Mouse (Mus musculus): ENCODE data around the gene Rnf216. TPM values are rescaled to one million over a fixed set of nuclear protein-coding genes. Genes with fewer than 3 reads are reported as not detected.

The Rnf216 gene
- polyA plus RNA-seq, 1 experiment from 2014 or later: 49.5 TPM

GRCm38 (mm10) chr5:143031681-143032080 is 81.1 kb downstream of the Rnf216 start:
- no peak overlapping the region for H3K4me2 ChIP-seq (replicated peaks; ENCODE audit: low read depth, low read length)
- H3K4me1 ChIP-seq (replicated peaks; ENCODE audit: control insufficient read depth, insufficient read depth, low read length): no peaks in the 10 kb centered on the region; the same call in 1 of the 2 replicates
- H3K36me3 ChIP-seq (ENCODE audit: control insufficient read depth, insufficient read depth, low read length): no peaks in the 10 kb centered on the region
- H3K9ac ChIP-seq (ENCODE audit: low read depth, low read length): no peak overlapping the region
- no peak overlapping the region for H3K27ac ChIP-seq (ENCODE audit: low read depth, low read length)
- no peaks in the 10 kb centered on the region for H3K9me3 ChIP-seq (ENCODE audit: control insufficient read depth, low read length)
- H3K4me3 ChIP-seq (ENCODE audit: low read depth, low read length): no peak overlapping the region
- ATAC-seq (ENCODE audit: low FRiP score): no peak
- H3K27me3 ChIP-seq (ENCODE audit: control insufficient read depth, insufficient read depth, low read length): no peaks in the 10 kb centered on the region
- 44% methylated on average over 7 of the region's 7 CpGs for WGBS
- no peak for DNase-seq (ENCODE audit: low spot score)

GRCm38 (mm10) chr5:143031193-143031592 is 81.6 kb downstream of the Rnf216 start:
- Histone ChIP-seq H3K36me3 (ENCODE audit: control insufficient read depth, insufficient read depth, low read length) (no peaks in the 10 kb centered on the region), H3K27me3 (ENCODE audit: control insufficient read depth, insufficient read depth, low read length) (no peaks in the 10 kb centered on the region), H3K4me3 (ENCODE audit: low read depth, low read length) (no peak overlapping the region), H3K9ac (ENCODE audit: low read depth, low read length) (no peak overlapping the region), H3K27ac (ENCODE audit: low read depth, low read length) (no peak overlapping the region), H3K4me2 (replicated peaks; ENCODE audit: low read depth, low read length) (no peak overlapping the region), H3K4me1 (replicated peaks; ENCODE audit: control insufficient read depth, insufficient read depth, low read length) (no peaks in the 10 kb centered on the region; the same call in 1 of the 2 replicates), H3K9me3 (ENCODE audit: control insufficient read depth, low read length) (no peaks in the 10 kb centered on the region)
- DNase-seq (ENCODE audit: low spot score): no peak
- WGBS: 36% methylated on average over 4 of the region's 4 CpGs
- ATAC-seq (ENCODE audit: low FRiP score): no peak

GRCm38 (mm10) chr5:143023887-143024286 is 88.9 kb downstream of the Rnf216 start:
- H3K27me3 ChIP-seq (ENCODE audit: control insufficient read depth, insufficient read depth, low read length): no peaks in the 10 kb centered on the region
- H3K4me2 ChIP-seq (replicated peaks; ENCODE audit: low read depth, low read length): no peak overlapping the region
- H3K27ac ChIP-seq (ENCODE audit: low read depth, low read length): no peak overlapping the region
- ATAC-seq (ENCODE audit: low FRiP score): no peak
- DNase-seq (ENCODE audit: low spot score): no peak
- no peak overlapping the region for H3K9ac ChIP-seq (ENCODE audit: low read depth, low read length)
- 96% methylated on average over 2 of the region's 2 CpGs for WGBS
- no peaks in the 10 kb centered on the region for H3K9me3 ChIP-seq (ENCODE audit: control insufficient read depth, low read length)
- no peaks in the 10 kb centered on the region for H3K4me1 ChIP-seq (replicated peaks; ENCODE audit: control insufficient read depth, insufficient read depth, low read length)
- H3K4me3 ChIP-seq (ENCODE audit: low read depth, low read length): no peak overlapping the region
- H3K36me3 ChIP-seq (ENCODE audit: control insufficient read depth, insufficient read depth, low read length): no peaks in the 10 kb centered on the region

GRCm38 (mm10) chr5:143022956-143023355 is 89.8 kb downstream of the Rnf216 start:
- H3K9ac ChIP-seq (ENCODE audit: low read depth, low read length): no peak overlapping the region
- 85% methylated on average over 1 of the region's 1 CpGs for WGBS
- ATAC-seq (ENCODE audit: low FRiP score) (no peak), DNase-seq (ENCODE audit: low spot score) (no peak)
- H3K27ac ChIP-seq (ENCODE audit: low read depth, low read length): no peak overlapping the region
- no peak overlapping the region for H3K4me2 ChIP-seq (replicated peaks; ENCODE audit: low read depth, low read length)
- no peaks in the 10 kb centered on the region for H3K27me3 ChIP-seq (ENCODE audit: control insufficient read depth, insufficient read depth, low read length)
- H3K4me1 ChIP-seq (replicated peaks; ENCODE audit: control insufficient read depth, insufficient read depth, low read length): no peaks in the 10 kb centered on the region
- no peaks in the 10 kb centered on the region for H3K9me3 ChIP-seq (ENCODE audit: control insufficient read depth, low read length)
- no peak overlapping the region for H3K4me3 ChIP-seq (ENCODE audit: low read depth, low read length)
- no peaks in the 10 kb centered on the region for H3K36me3 ChIP-seq (ENCODE audit: control insufficient read depth, insufficient read depth, low read length)

- H3K27ac ChIP-seq (ENCODE audit: low read depth, low read length): no peak overlapping the region
- no peaks in the 10 kb centered on the region for H3K9me3 ChIP-seq (ENCODE audit: control insufficient read depth, low read length)
- 88% methylated on average over 5 of the region's 5 CpGs for WGBS
- H3K4me3 ChIP-seq (ENCODE audit: low read depth, low read length): no peak overlapping the region
- H3K36me3 ChIP-seq (ENCODE audit: control insufficient read depth, insufficient read depth, low read length): peaks cover 14% of the 10 kb centered on the region; the same call in 1 of the 2 replicates
- DNase-seq (ENCODE audit: low spot score) (no peak), ATAC-seq (ENCODE audit: low FRiP score) (no peak)
- no peak overlapping the region for H3K9ac ChIP-seq (ENCODE audit: low read depth, low read length)
- H3K27me3 ChIP-seq (ENCODE audit: control insufficient read depth, insufficient read depth, low read length): no peaks in the 10 kb centered on the region
- no peaks in the 10 kb centered on the region for H3K4me1 ChIP-seq (replicated peaks; ENCODE audit: control insufficient read depth, insufficient read depth, low read length)
- no peak overlapping the region for H3K4me2 ChIP-seq (replicated peaks; ENCODE audit: low read depth, low read length)
Observed at GRCm38 (mm10) chr5:143017401-143017800, 95.4 kb downstream of the Rnf216 start.

- H3K36me3 ChIP-seq (ENCODE audit: control insufficient read depth, insufficient read depth, low read length): peaks cover 9% of the 10 kb centered on the region; the same call in 1 of the 2 replicates
- H3K4me2 ChIP-seq (replicated peaks; ENCODE audit: low read depth, low read length): no peak overlapping the region
Observed at GRCm38 (mm10) chr5:143009383-143009782, 103.4 kb downstream of the Rnf216 start.

GRCm38 (mm10) chr5:143000654-143001500 is 111.9 kb downstream of the Rnf216 start:
- no peak overlapping the region for H3K9ac ChIP-seq (ENCODE audit: low read depth, low read length)
- no peaks in the 10 kb centered on the region for H3K27me3 ChIP-seq (ENCODE audit: control insufficient read depth, insufficient read depth, low read length)
- peak; percentile 60 for ATAC-seq (ENCODE audit: low FRiP score)

More at GRCm38 (mm10) chr5:143009383-143009782, 103.4 kb downstream of the Rnf216 start:
- ATAC-seq (ENCODE audit: low FRiP score): no peak
- Histone ChIP-seq H3K9me3 (ENCODE audit: control insufficient read depth, low read length) (no peaks in the 10 kb centered on the region), H3K4me3 (ENCODE audit: low read depth, low read length) (no peak overlapping the region), H3K9ac (ENCODE audit: low read depth, low read length) (no peak overlapping the region), H3K27ac (ENCODE audit: low read depth, low read length) (peak overlapping the region; percentile 49; the same call in 1 of the 2 replicates), H3K27me3 (ENCODE audit: control insufficient read depth, insufficient read depth, low read length) (no peaks in the 10 kb centered on the region), H3K4me1 (replicated peaks; ENCODE audit: control insufficient read depth, insufficient read depth, low read length) (no peaks in the 10 kb centered on the region)
- WGBS: 43% methylated on average over 10 of the region's 11 CpGs
- no peak for DNase-seq (ENCODE audit: low spot score)

GRCm38 (mm10) chr5:143000091-143000490 is 112.7 kb downstream of the Rnf216 start:
- H3K9me3 ChIP-seq (ENCODE audit: control insufficient read depth, low read length): no peaks in the 10 kb centered on the region
- WGBS: 39% methylated on average over 4 of the region's 4 CpGs
- 0 out of 2 replicates have a peak, but pooled peaks cover 2% of the 10 kb centered on the region for H3K4me1 ChIP-seq (replicated peaks; ENCODE audit: control insufficient read depth, insufficient read depth, low read length)
- no peak for ATAC-seq (ENCODE audit: low FRiP score)
- no peak overlapping the region for H3K4me3 ChIP-seq (ENCODE audit: low read depth, low read length)
- 0 out of 2 replicates have a peak, but pooled peaks cover 3% of the 10 kb centered on the region for H3K36me3 ChIP-seq (ENCODE audit: control insufficient read depth, insufficient read depth, low read length)
- peak overlapping the region; percentile 78; the same call in 1 of the 2 replicates for H3K27ac ChIP-seq (ENCODE audit: low read depth, low read length)
- no peak overlapping the region for H3K9ac ChIP-seq (ENCODE audit: low read depth, low read length)
- DNase-seq (ENCODE audit: low spot score): no peak
- no peaks in the 10 kb centered on the region for H3K27me3 ChIP-seq (ENCODE audit: control insufficient read depth, insufficient read depth, low read length)
- H3K4me2 ChIP-seq (replicated peaks; ENCODE audit: low read depth, low read length): no peak overlapping the region

More at GRCm38 (mm10) chr5:143000654-143001500, 111.9 kb downstream of the Rnf216 start:
- WGBS: 52% methylated on average over 9 of the region's 9 CpGs
- Histone ChIP-seq H3K4me2 (replicated peaks; ENCODE audit: low read depth, low read length) (0 out of 2 replicates have a peak overlapping the region, but pooled peaks have one; percentile 7), H3K27ac (ENCODE audit: low read depth, low read length) (peak overlapping the region; percentile 78), H3K9me3 (ENCODE audit: control insufficient read depth, low read length) (no peaks in the 10 kb centered on the region), H3K4me3 (ENCODE audit: low read depth, low read length) (no peak overlapping the region), H3K4me1 (replicated peaks; ENCODE audit: control insufficient read depth, insufficient read depth, low read length) (0 out of 2 replicates have a peak, but pooled peaks cover 2% of the 10 kb centered on the region), H3K36me3 (ENCODE audit: control insufficient read depth, insufficient read depth, low read length) (0 out of 2 replicates have a peak, but pooled peaks cover 3% of the 10 kb centered on the region)
- peak; percentile 55 for DNase-seq (ENCODE audit: low spot score)

Measured in hindbrain, embryonic 11.5 days (tissue).